Mouse (Mus musculus) neural tube, embryonic 14.5 days (tissue): ENCODE results near the gene Foxd3. TPM values are rescaled to one million over a fixed set of nuclear protein-coding genes. Genes with fewer than 3 reads are reported as not detected.
"Not testable (repeated sequence)": the region's sequence is repeated elsewhere in the genome, so short reads cannot be mapped to it uniquely, and the experiment has no call there.

Source experiments
- ATAC-seq: fragments of 200-750 bp; cut with Nextera tagmentation; 2 replicates; pipeline ENCODE4 v1.8.0; 2017; ENCODE audit warnings: low read depth, mild to moderate bottlenecking, moderate TSS enrichment, moderate library complexity
- H3K27ac ChIP-seq: fragments of 300-500 bp; sonication (generic); 2 replicates; pipeline ENCODE4 v1.5.1; 2014; ENCODE audit warnings: low read depth, mild to moderate bottlenecking, control low read depth, low read length, moderate library complexity, mixed read lengths
- H3K27me3 ChIP-seq: fragments of 300-500 bp; sonication (generic); 2 replicates; pipeline ENCODE4 v1.6.1; 2014; ENCODE audit warnings: low read length; ENCODE audit not compliant: control insufficient read depth, insufficient read depth
- H3K36me3 ChIP-seq: fragments of 300-500 bp; sonication (generic); 2 replicates; pipeline ENCODE4 v1.6.1; 2014; ENCODE audit warnings: low read length, mixed read lengths; ENCODE audit not compliant: control insufficient read depth, insufficient read depth
- H3K4me1 ChIP-seq: fragments of 300-500 bp; sonication (generic); 2 replicates; pipeline ENCODE4 v1.6.1; 2014; ENCODE audit warnings: low read length; ENCODE audit not compliant: control insufficient read depth, insufficient read depth
- H3K4me2 ChIP-seq: fragments of 300-500 bp; sonication (generic); 2 replicates; pipeline ENCODE4 v1.6.1; 2014; ENCODE audit warnings: mild to moderate bottlenecking, low read depth, low read length, control low read depth
- H3K4me3 ChIP-seq: fragments of 300-500 bp; sonication (generic); 2 replicates; pipeline ENCODE4 v1.5.1; 2014; ENCODE audit warnings: low read depth, low read length, control low read depth, mixed read lengths
- H3K9ac ChIP-seq: fragments of 300-500 bp; sonication (generic); replicated peaks from 2 replicates; pipeline ENCODE4 v1.6.1; 2014; ENCODE audit warnings: low read depth, mild to moderate bottlenecking, control low read depth, low read length, mixed read lengths
- H3K9me3 ChIP-seq: fragments of 300-500 bp; sonication (generic); 2 replicates; pipeline ENCODE4 v1.6.1; 2016; ENCODE audit warnings: low read length; ENCODE audit not compliant: control insufficient read depth
- WGBS: fragments of 180-500 bp; shearing (Covaris S2); extraction: QIAGEN DNeasy Blood & Tissue Kit; methylation state at CpG from one replicate; pipeline ENCODE4 v1.1.7; 2014; 5-methylcytosine and 5-hydroxymethylcytosine counted together
- polyA plus RNA-seq: library from polyadenylated mRNA; unstranded; fragments of >200 nt; fragmentation: Nextera tagmentation; extraction: Ambion mirVana; gene quantifications from 2 replicates; pipeline ENCODE4 v1.2.1, GENCODE M21; 2014

Gene Foxd3
- polyA plus RNA-seq: 2.5 and 3.2 TPM in 2 replicates

- H3K9me3 ChIP-seq: no peaks in the 10 kb centered on the region
- peak within 1 kb of the TSS; percentile 76 for H3K27ac ChIP-seq
- no peaks in the 10 kb centered on the region for H3K36me3 ChIP-seq
- H3K27me3 ChIP-seq: peaks cover 36% of the 10 kb centered on the region
- peak within 1 kb of the TSS; percentile 30; the same call in 1 of the 2 replicates for H3K4me2 ChIP-seq
- peak within 1 kb of the TSS; percentile 56 for H3K9ac ChIP-seq
- WGBS: under 1% methylated on average over 53 of the region's 62 CpGs
- ATAC-seq: peak; percentile 53
- peak within 1 kb of the TSS; percentile 37 for H3K4me3 ChIP-seq
- H3K4me1 ChIP-seq: peaks cover 4% of the 10 kb centered on the region; the same call in 1 of the 2 replicates
Measured at GRCm38 (mm10) chr4:99655937-99656604, at the start of gene Foxd3. TSS of gene Foxd3 (plus strand) at chr4:99656299.

- Histone ChIP-seq H3K27me3 (no peaks in the 10 kb centered on the region), H3K9ac (no peak overlapping the region), H3K4me2 (no peak overlapping the region), H3K27ac (no peak overlapping the region), H3K4me1 (no peaks in the 10 kb centered on the region), H3K4me3 (no peak overlapping the region), H3K36me3 (no peaks in the 10 kb centered on the region), H3K9me3 (no peaks in the 10 kb centered on the region)
- 93% methylated on average over 10 of the region's 10 CpGs for WGBS
- ATAC-seq: no peak
Measured at GRCm38 (mm10) chr4:99612156-99612555, 43.9 kb upstream of the Foxd3 start.

DNA sequence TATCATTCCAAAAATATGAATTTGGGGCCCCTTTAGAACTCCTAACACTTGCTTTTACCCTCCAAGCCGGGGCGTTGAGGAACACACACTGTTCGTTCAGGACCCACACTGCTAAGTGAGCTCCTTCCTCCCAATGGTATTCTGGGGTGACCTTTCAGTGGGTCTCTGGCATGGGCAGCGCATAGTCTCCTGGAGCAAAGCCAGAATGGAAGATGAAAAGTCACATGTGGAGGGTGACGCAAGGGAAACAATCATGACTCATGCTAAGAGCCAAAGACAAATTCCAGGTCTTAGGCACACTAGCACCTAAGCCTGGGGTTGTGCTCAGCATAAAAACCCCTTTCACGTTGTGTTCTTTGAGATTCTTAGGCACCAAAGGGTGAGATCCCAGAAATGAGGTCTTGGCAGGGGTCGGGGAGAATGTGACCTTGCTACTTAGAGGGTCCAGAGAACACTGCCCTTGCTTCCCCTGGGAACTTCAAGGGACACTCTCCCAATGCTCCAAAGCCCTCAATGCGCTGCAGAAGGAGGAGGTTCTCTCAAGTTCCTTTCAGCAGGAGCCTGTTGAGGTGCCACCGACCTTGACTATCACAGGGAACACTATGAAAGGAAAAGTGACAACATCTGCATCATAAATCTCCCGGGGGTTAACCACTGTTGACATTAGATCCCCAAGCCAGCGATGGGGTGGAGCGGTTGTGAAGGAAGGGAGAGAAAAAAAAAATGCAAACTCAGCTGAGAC lies 43.3 kb upstream of the Foxd3 start:
- ATAC-seq: no peak
- no peak overlapping the region for H3K9ac ChIP-seq
- 82% methylated on average over 12 of the region's 12 CpGs for WGBS

GRCm38 (mm10) chr4:99626047-99626844 lies 29.9 kb upstream of the Foxd3 start:
- ATAC-seq: peak; percentile 49; the same call in 1 of the 2 replicates
- WGBS: 9% methylated on average over 20 of the region's 24 CpGs
- Histone ChIP-seq H3K36me3 (no peaks in the 10 kb centered on the region), H3K4me1 (peaks cover 4% of the 10 kb centered on the region; the same call in 1 of the 2 replicates), H3K27me3 (0 out of 2 replicates have a peak, but pooled peaks cover 3% of the 10 kb centered on the region), H3K9ac (no peak overlapping the region), H3K27ac (no peak overlapping the region), H3K4me3 (no peak overlapping the region), H3K4me2 (peak overlapping the region; percentile 38; the same call in 1 of the 2 replicates), H3K9me3 (no peaks in the 10 kb centered on the region)

More for the DNA sequence above, 43.3 kb upstream of the Foxd3 start:
- Histone ChIP-seq H3K36me3 (no peaks in the 10 kb centered on the region), H3K27me3 (no peaks in the 10 kb centered on the region), H3K4me1 (no peaks in the 10 kb centered on the region), H3K4me3 (no peak overlapping the region), H3K27ac (no peak overlapping the region), H3K4me2 (no peak overlapping the region), H3K9me3 (no peaks in the 10 kb centered on the region)

DNA sequence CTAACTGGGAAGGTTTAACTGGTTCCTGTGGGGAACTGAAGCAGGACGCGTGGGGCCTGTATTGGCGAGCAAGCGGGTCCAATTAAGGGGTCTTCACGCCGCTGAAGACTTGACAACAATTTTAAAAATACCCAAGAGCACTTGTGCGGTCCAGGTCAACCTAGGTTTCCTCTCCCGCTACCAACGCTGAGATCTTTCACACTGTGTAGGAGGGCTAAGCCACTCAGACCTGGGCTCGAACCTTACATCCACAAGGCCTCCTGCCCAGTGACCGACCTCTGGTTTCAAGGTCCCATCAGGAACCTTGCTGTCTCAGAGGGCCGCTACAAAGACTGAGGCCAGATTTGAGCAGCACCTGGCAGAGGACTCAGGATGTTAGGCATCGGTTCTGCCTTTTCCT lies 29.0 kb upstream of the Foxd3 start:
- WGBS: 73% methylated on average over 13 of the region's 13 CpGs
- Histone ChIP-seq H3K27me3 (0 out of 2 replicates have a peak, but pooled peaks cover 3% of the 10 kb centered on the region), H3K9ac (no peak overlapping the region), H3K9me3 (no peaks in the 10 kb centered on the region), H3K27ac (no peak overlapping the region), H3K4me1 (peaks cover 4% of the 10 kb centered on the region; the same call in 1 of the 2 replicates), H3K4me2 (no peak overlapping the region), H3K4me3 (no peak overlapping the region), H3K36me3 (no peaks in the 10 kb centered on the region)
- ATAC-seq: no peak

DNA sequence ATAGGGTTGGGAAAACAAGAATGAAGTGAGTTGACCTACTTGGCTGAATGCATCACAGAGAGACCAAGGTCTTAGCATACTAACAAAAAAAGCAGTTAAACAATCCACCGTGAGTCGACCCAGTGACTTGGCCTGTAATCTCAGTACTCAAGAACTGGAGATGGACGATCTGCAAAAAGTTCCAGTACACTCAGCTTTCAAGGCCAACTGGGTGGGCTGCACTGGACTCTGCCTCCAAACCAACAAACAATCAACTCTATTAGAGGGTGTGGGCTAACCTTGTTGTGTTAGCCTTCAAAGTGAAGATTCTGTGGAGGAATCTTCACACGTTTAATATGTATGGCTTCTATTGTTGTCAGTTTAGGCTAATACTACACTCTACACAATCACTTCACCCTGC lies 20.1 kb upstream of the Foxd3 start:
- no peak overlapping the region for H3K4me2 ChIP-seq
- no peaks in the 10 kb centered on the region for H3K27me3 ChIP-seq
- ATAC-seq: no peak
- no peak overlapping the region for H3K27ac ChIP-seq
- H3K4me1 ChIP-seq: no peaks in the 10 kb centered on the region
- no peaks in the 10 kb centered on the region for H3K36me3 ChIP-seq
- H3K9me3 ChIP-seq: no peaks in the 10 kb centered on the region
- H3K9ac ChIP-seq: no peak overlapping the region
- 87% methylated on average over 4 of the region's 4 CpGs for WGBS
- H3K4me3 ChIP-seq: no peak overlapping the region

- no peak overlapping the region for H3K4me2 ChIP-seq
- 89% methylated on average over 4 of the region's 4 CpGs for WGBS
- H3K9ac ChIP-seq: no peak overlapping the region
- ATAC-seq: no peak
- no peak overlapping the region for H3K27ac ChIP-seq
- H3K4me3 ChIP-seq: no peak overlapping the region
- H3K27me3 ChIP-seq: no peaks in the 10 kb centered on the region
- H3K4me1 ChIP-seq: no peaks in the 10 kb centered on the region
- no peaks in the 10 kb centered on the region for H3K9me3 ChIP-seq
- H3K36me3 ChIP-seq: no peaks in the 10 kb centered on the region
Measured at GRCm38 (mm10) chr4:99636711-99637110, 19.4 kb upstream of the Foxd3 start.

- WGBS: 97% methylated on average over 5 of the region's 5 CpGs
- H3K4me1 ChIP-seq, ATAC-seq, H3K9me3 ChIP-seq, H3K27ac ChIP-seq, H3K36me3 ChIP-seq, H3K4me2 ChIP-seq, H3K27me3 ChIP-seq, H3K4me3 ChIP-seq, H3K9ac ChIP-seq: not testable (repeated sequence)
Measured at GRCm38 (mm10) chr4:99640619-99641018, 15.5 kb upstream of the Foxd3 start.
